Mouse (Mus musculus) T-helper 2 cell (primary cell): Measurements from ENCODE around the gene Ecel1.

Experiments used
- in situ Hi-C: fragments of 300-600 bp; cut with MboI, MseI; formaldehyde crosslinking; loops from one replicate; pipeline ENCODE4 v1.15.1; 2025; ENCODE audit warnings: high pct_unique_total_duplicates

The Ecel1 gene

GRCm38 (mm10) chr1:87156199-87156587 lies at the start of gene Ecel1:
Gene Ecel1, minus strand, starts transcription at chr1:87156521.
- in situ Hi-C loops = no loop called here

GRCm38 (mm10) chr1:87205502-87205901 lies 49.2 kb upstream of the Ecel1 start:
- in situ Hi-C loops = loop anchor here (5.0 kb wide), 1 partner anchor 33 kb away; no protein-coding TSS in a partner anchor

- in situ Hi-C loops = loop anchor here (5.0 kb wide), 1 partner anchor 33 kb away; no protein-coding TSS in a partner anchor
These were observed 48.7 kb upstream of the Ecel1 start for GRCm38 (mm10) chr1:87205038-87205437.

GRCm38 (mm10) chr1:87204465-87204864 lies 48.1 kb upstream of the Ecel1 start, which contains the start of gene Chrng:
Gene Chrng, plus strand, starts transcription at chr1:87204657.
- in situ Hi-C loops = no loop called here

GRCm38 (mm10) chr1:87203779-87204178 lies 47.5 kb upstream of the Ecel1 start:
- in situ Hi-C loops = no loop called here

- in situ Hi-C loops = no loop called here
These were observed 45.5 kb upstream of the Ecel1 start for GRCm38 (mm10) chr1:87201848-87202247.

- in situ Hi-C loops = no loop called here
These were observed 44.5 kb upstream of the Ecel1 start for GRCm38 (mm10) chr1:87200811-87201210.

GRCm38 (mm10) chr1:87198119-87199065 lies 42.1 kb upstream of the Ecel1 start:
- in situ Hi-C loops = no loop called here

GRCm38 (mm10) chr1:87197296-87197695 lies 41.0 kb upstream of the Ecel1 start:
- in situ Hi-C loops = no loop called here

- in situ Hi-C loops = no loop called here
These were observed 34.1 kb upstream of the Ecel1 start, which contains the start of gene Chrnd for GRCm38 (mm10) chr1:87190429-87190828. Gene Chrnd, plus strand, starts transcription at chr1:87190607.

- in situ Hi-C loops = loop anchor here (5.0 kb wide), 1 partner anchor 85 kb away; the partner anchor contains the start of gene Alpi
These were observed 30.7 kb upstream of the Ecel1 start for GRCm38 (mm10) chr1:87187037-87187355.

- in situ Hi-C loops = loop anchor here (5.0 kb wide), 1 partner anchor 84 kb away; the partner anchor contains the start of gene Alpi
These were observed 30.1 kb upstream of the Ecel1 start for GRCm38 (mm10) chr1:87186261-87187036.

- in situ Hi-C loops = loop anchor here (5.0 kb wide), 1 partner anchor 83 kb away; the partner anchor contains the start of gene Alpi
These were observed 29.2 kb upstream of the Ecel1 start for GRCm38 (mm10) chr1:87185526-87185925.

GRCm38 (mm10) chr1:87184751-87185139 lies 28.4 kb upstream of the Ecel1 start:
- in situ Hi-C loops = loop anchor here (5.0 kb wide), 1 partner anchor 82 kb away; the partner anchor contains the start of gene Alpi

- in situ Hi-C loops = no loop called here
These were observed 27.9 kb upstream of the Ecel1 start for GRCm38 (mm10) chr1:87183998-87184750.

GRCm38 (mm10) chr1:87183013-87183412 lies 26.7 kb upstream of the Ecel1 start, which contains the start of gene Prss56:
Gene Prss56, plus strand, starts transcription at chr1:87183313.
- in situ Hi-C loops = no loop called here

- in situ Hi-C loops = no loop called here
These were observed 24.6 kb upstream of the Ecel1 start for GRCm38 (mm10) chr1:87180896-87181295.

- in situ Hi-C loops = no loop called here
These were observed 19.6 kb upstream of the Ecel1 start for GRCm38 (mm10) chr1:87175852-87176292.

GRCm38 (mm10) chr1:87174006-87174955 lies 18.0 kb upstream of the Ecel1 start:
- in situ Hi-C loops = loop anchor here (5.0 kb wide), 1 partner anchor 33 kb away; no protein-coding TSS in a partner anchor

- in situ Hi-C loops = loop anchor here (5.0 kb wide), 1 partner anchor 35 kb away; no protein-coding TSS in a partner anchor
These were observed 16.0 kb upstream of the Ecel1 start for GRCm38 (mm10) chr1:87172316-87172715.
